Mouse (Mus musculus) MEL (cell line): Measurements from ENCODE around the gene Agtrap.

Experiments
- BHLHE40 ChIP-seq: IDR thresholded peaks from 2 replicates; pipeline ENCODE4 v1.6.1; 2012; ENCODE audit warnings: low read depth, mild to moderate bottlenecking, inconsistent platforms, low read length, improper control_type of control experiment, borderline replicate concordance
- CHD1 ChIP-seq: IDR thresholded peaks from 2 replicates; pipeline ENCODE4 v1.6.1; 2012; ENCODE audit warnings: low read depth, mild to moderate bottlenecking, inconsistent platforms, low read length, improper control_type of control experiment
- CTCF ChIP-seq, 3 experiments: IDR thresholded peaks in 2 of 3; conservative IDR thresholded peaks in 1 of 3; 2 replicates each; pipeline ENCODE4 v1.5.1; 2011 to 2012; ENCODE audit warnings: low read length in 3 of 3, low read depth in 2 of 3, mild to moderate bottlenecking in 2 of 3, improper control_type of control experiment in 1 of 3, inconsistent platforms in 1 of 3, mixed read lengths in 1 of 3, moderate library complexity in 1 of 3; ENCODE audit not compliant: control insufficient read depth in 1 of 3, insufficient read depth in 1 of 3, poor library complexity in 1 of 3, severe bottlenecking in 1 of 3
- E2F4 ChIP-seq: IDR thresholded peaks from 2 replicates; pipeline ENCODE4 v1.6.1; 2011; ENCODE audit warnings: low read depth, low read length, improper control_type of control experiment, borderline replicate concordance
- EP300 ChIP-seq, 2 experiments: IDR thresholded peaks; 2 replicates each; pipeline ENCODE4 v1.6.1; 2011; ENCODE audit warnings: improper control_type of control experiment in 2 of 2, low read length in 2 of 2, low read depth in 1 of 2, mild to moderate bottlenecking in 1 of 2
- MAX ChIP-seq: IDR thresholded peaks from 2 replicates; pipeline ENCODE4 v1.6.1; 2011; ENCODE audit warnings: low read length, improper control_type of control experiment
- MYB ChIP-seq: IDR thresholded peaks from 2 replicates; pipeline ENCODE4 v1.6.1; 2011; ENCODE audit warnings: mild to moderate bottlenecking, low read depth, low read length, improper control_type of control experiment
- NRF1 ChIP-seq: IDR thresholded peaks from 2 replicates; pipeline ENCODE4 v1.6.1; 2014; ENCODE audit warnings: low read depth, mild to moderate bottlenecking, inconsistent platforms, low read length, improper control_type of control experiment, moderate library complexity; ENCODE audit not compliant: poor library complexity, insufficient read depth, severe bottlenecking
- POLR2A ChIP-seq, 2 experiments: IDR thresholded peaks; 2 replicates each; pipeline ENCODE4 v1.6.1; 2011 to 2012; ENCODE audit warnings: low read length in 2 of 2, mild to moderate bottlenecking in 2 of 2, control low read depth in 1 of 2, improper control_type of control experiment in 1 of 2, low read depth in 1 of 2, moderate library complexity in 1 of 2; ENCODE audit not compliant: control insufficient read depth in 1 of 2, insufficient read depth in 1 of 2, poor library complexity in 1 of 2
- TBP ChIP-seq: IDR thresholded peaks from 2 replicates; pipeline ENCODE4 v1.8.0; 2011; ENCODE audit warnings: low read depth, low read length, improper control_type of control experiment
- TCF12 ChIP-seq: IDR thresholded peaks from 2 replicates; pipeline ENCODE4 v1.6.1; 2014; ENCODE audit warnings: low read depth, mild to moderate bottlenecking, inconsistent platforms, low read length, improper control_type of control experiment, moderate library complexity
- USF1 ChIP-seq: IDR thresholded peaks from 2 replicates; pipeline ENCODE4 v1.6.1; 2014; ENCODE audit warnings: low read depth, mild to moderate bottlenecking, inconsistent platforms, low read length, improper control_type of control experiment, moderate library complexity
- USF2 ChIP-seq, 2 experiments: IDR thresholded peaks; 2 replicates each; pipeline ENCODE4 v1.6.1; 2011 to 2012; ENCODE audit warnings: improper control_type of control experiment in 2 of 2, low read length in 2 of 2, borderline replicate concordance in 1 of 2, inconsistent platforms in 1 of 2, low read depth in 1 of 2, mild to moderate bottlenecking in 1 of 2; ENCODE audit not compliant: insufficient read depth in 1 of 2
- ZC3H11A ChIP-seq: IDR thresholded peaks from 2 replicates; pipeline ENCODE4 v1.6.1; 2012; ENCODE audit warnings: low read depth, mild to moderate bottlenecking, inconsistent platforms, low read length, improper control_type of control experiment

- TF ChIP-seq E2F4 (no peak), USF2 (IDR thresholded peaks at IDR 0.05; ENCODE audit: borderline replicate concordance in 1 of 2, insufficient read depth in 1 of 2, low read depth in 1 of 2, low read length in 2 of 2) (no peak), POLR2A (IDR thresholded peaks at IDR 0.05; ENCODE audit: control insufficient read depth in 1 of 2, insufficient read depth in 1 of 2, low read depth in 1 of 2, low read length in 2 of 2, poor library complexity in 1 of 2) (no peak), MAX (no peak), USF1 (no peak), TBP (no peak), BHLHE40 (no peak), TCF12 (no peak), CTCF (IDR thresholded peaks at IDR 0.05 in 2 of 3, conservative IDR thresholded peaks at IDR 0.05 in 1 of 3; ENCODE audit: control insufficient read depth in 1 of 3, insufficient read depth in 1 of 3, low read depth in 2 of 3, low read length in 3 of 3, poor library complexity in 1 of 3, severe bottlenecking in 1 of 3) (no peak), MYB (no peak), EP300 (IDR thresholded peaks at IDR 0.05; ENCODE audit: low read depth in 1 of 2, low read length in 2 of 2) (no peak), ZC3H11A (no peak), CHD1 (no peak), NRF1 (no peak)
Measured at GRCm38 (mm10) chr4:148109215-148109614, 21.4 kb upstream of the Agtrap start.
